Mouse (Mus musculus) stomach, postnatal 0 days (tissue): ENCODE data around the gene Mrpl58. TPM values are rescaled to one million over a fixed set of nuclear protein-coding genes. Genes with fewer than 3 reads are reported as not detected.
A peak's percentile ranks its signal among the peaks of the same experiment; 100 is the strongest.

Experiments used
- ATAC-seq: fragments of 200-750 bp; cut with Nextera tagmentation; 2 replicates; pipeline ENCODE4 v1.8.0; 2017; ENCODE audit not compliant: low FRiP score, low TSS enrichment
- DNase-seq: peaks from one replicate; pipeline ENCODE4 v3.0.0-alpha.2; 2016; ENCODE audit warnings: low spot score
- H3K27ac ChIP-seq: fragments of 300-500 bp; sonication (generic); replicated peaks from 2 replicates; pipeline ENCODE4 v1.5.1; 2014; ENCODE audit warnings: mild to moderate bottlenecking, control low read depth
- H3K27me3 ChIP-seq: fragments of 300-500 bp; sonication (generic); 2 replicates; pipeline ENCODE4 v1.6.1; 2014; ENCODE audit warnings: low read length; ENCODE audit not compliant: control insufficient read depth, insufficient read depth
- H3K36me3 ChIP-seq: fragments of 300-500 bp; sonication (generic); 2 replicates; pipeline ENCODE4 v1.6.1; 2014; ENCODE audit warnings: low read length, mixed read lengths; ENCODE audit not compliant: control insufficient read depth, insufficient read depth
- H3K4me1 ChIP-seq: fragments of 300-500 bp; sonication (generic); replicated peaks from 2 replicates; pipeline ENCODE4 v1.6.1; 2014; ENCODE audit warnings: antibody characterized with exemption; ENCODE audit not compliant: control insufficient read depth, insufficient read depth
- H3K4me2 ChIP-seq: fragments of 300-500 bp; sonication (generic); replicated peaks from 2 replicates; pipeline ENCODE4 v1.6.1; 2014; ENCODE audit warnings: low read depth, mild to moderate bottlenecking, control low read depth, moderate library complexity
- H3K4me3 ChIP-seq: fragments of 300-500 bp; sonication (generic); 2 replicates; pipeline ENCODE4 v1.5.1; 2014; ENCODE audit warnings: low read depth, low read length, control low read depth
- H3K9ac ChIP-seq: fragments of 300-500 bp; sonication (generic); 2 replicates; pipeline ENCODE4 v1.6.1; 2014; ENCODE audit warnings: mild to moderate bottlenecking, low read length, control low read depth, mixed read lengths
- H3K9me3 ChIP-seq: fragments of 300-500 bp; sonication (generic); 2 replicates; pipeline ENCODE4 v1.6.1; 2016; ENCODE audit warnings: low read length; ENCODE audit not compliant: control insufficient read depth
- CTCF ChIP-seq: IDR thresholded peaks from 2 replicates; pipeline ENCODE4 v1.5.1; 2016; ENCODE audit warnings: antibody characterized with exemption, low read depth, mild to moderate bottlenecking, moderate library complexity
- EP300 ChIP-seq: optimal IDR thresholded peaks from 2 replicates; pipeline ENCODE3; 2016; ENCODE audit warnings: antibody characterized with exemption
- WGBS: fragments of 180-500 bp; shearing (Covaris S2); extraction: QIAGEN DNeasy Blood & Tissue Kit; methylation state at CpG from one replicate; pipeline ENCODE4 v1.1.7; 2014; 5-methylcytosine and 5-hydroxymethylcytosine counted together
- polyA plus RNA-seq: library from polyadenylated mRNA; unstranded; fragments of >200 nt; fragmentation: Nextera tagmentation; extraction: Ambion mirVana; gene quantifications from 2 replicates; pipeline ENCODE4 v1.2.1, GENCODE M21; 2015

Mrpl58 gene
- polyA plus RNA-seq, 1 experiment from 2014 or later, result 144 TPM

- peak overlapping the region; percentile 56 for H3K4me3 ChIP-seq
- H3K27ac ChIP-seq, result peak overlapping the region; percentile 75
- whole genome bisulfite sequencing, result 40% methylated on average over 7 of the region's 7 CpGs
- no peaks in the 10 kb centered on the region; the same call in 1 of the 2 replicates for H3K27me3 ChIP-seq
- TF ChIP-seq CTCF (no peak), EP300 (no peak)
- H3K4me2 ChIP-seq, result peak overlapping the region; percentile 80
- ATAC-seq (no peak), DNase-seq (no peak)
- no peaks in the 10 kb centered on the region for H3K4me1 ChIP-seq
- no peaks in the 10 kb centered on the region for H3K36me3 ChIP-seq
- H3K9me3 ChIP-seq, result no peaks in the 10 kb centered on the region
- 0 out of 2 replicates have a peak overlapping the region, but pooled peaks have one; percentile 64 for H3K9ac ChIP-seq
Observed at GRCm38 (mm10) chr11:115366039-115366705, 37.4 kb upstream of the Mrpl58 start.

GRCm38 (mm10) chr11:115366706-115367394, 36.7 kb upstream of the Mrpl58 start:
- 4% methylated on average over 28 of the region's 28 CpGs for WGBS
- Histone ChIP-seq H3K9me3 (no peaks in the 10 kb centered on the region), H3K9ac (peak overlapping the region; percentile 64), H3K27me3 (no peaks in the 10 kb centered on the region; the same call in 1 of the 2 replicates), H3K4me3 (peak overlapping the region; percentile 56), H3K36me3 (no peaks in the 10 kb centered on the region), H3K27ac (peak overlapping the region; percentile 75), H3K4me1 (no peaks in the 10 kb centered on the region), H3K4me2 (peak overlapping the region; percentile 80)
- DNase-seq (peak; percentile 78), ATAC-seq (peak; percentile 33)
- TF ChIP-seq CTCF (no peak), EP300 (no peak)

GRCm38 (mm10) chr11:115367395-115367944, 36.1 kb upstream of the Mrpl58 start, which contains the start of gene Hid1:
Gene Hid1, minus strand, starts transcription at chr11:115367756.
- Histone ChIP-seq H3K4me3 (peak within 1 kb of the TSS; percentile 56), H3K4me1 (no peaks in the 10 kb centered on the region), H3K9me3 (no peaks in the 10 kb centered on the region), H3K4me2 (peak within 1 kb of the TSS; percentile 80), H3K27me3 (no peaks in the 10 kb centered on the region; the same call in 1 of the 2 replicates), H3K27ac (peak within 1 kb of the TSS; percentile 75), H3K36me3 (no peaks in the 10 kb centered on the region), H3K9ac (peak within 1 kb of the TSS; percentile 64)
- no peak for TF ChIP-seq CTCF
- TF ChIP-seq EP300, result no peak
- peak; percentile 94 for DNase-seq
- under 1% methylated on average over 37 of the region's 39 CpGs for WGBS
- ATAC-seq, result peak; percentile 81

- Histone ChIP-seq H3K4me3 (no peak overlapping the region), H3K9me3 (no peaks in the 10 kb centered on the region), H3K4me1 (no peaks in the 10 kb centered on the region), H3K4me2 (no peak overlapping the region), H3K27me3 (no peaks in the 10 kb centered on the region; the same call in 1 of the 2 replicates), H3K9ac (no peak overlapping the region), H3K36me3 (no peaks in the 10 kb centered on the region), H3K27ac (no peak overlapping the region)
- WGBS, result 53% methylated on average over 7 of the region's 7 CpGs
- no peak for DNase-seq
- TF ChIP-seq CTCF, result no peak
- no peak for ATAC-seq
Observed at GRCm38 (mm10) chr11:115370368-115370767, 33.2 kb upstream of the Mrpl58 start.

GRCm38 (mm10) chr11:115371354-115371753, 32.2 kb upstream of the Mrpl58 start:
- no peak overlapping the region for H3K4me3 ChIP-seq
- no peak for TF ChIP-seq CTCF
- TF ChIP-seq EP300, result no peak

More at GRCm38 (mm10) chr11:115371354-115371753, 32.2 kb upstream of the Mrpl58 start:
- no peaks in the 10 kb centered on the region for H3K36me3 ChIP-seq
- ATAC-seq (no peak), DNase-seq (no peak)
- H3K4me2 ChIP-seq, result no peak overlapping the region
- no peaks in the 10 kb centered on the region for H3K4me1 ChIP-seq
- WGBS, result 64% methylated on average over 8 of the region's 8 CpGs
- H3K9ac ChIP-seq, result no peak overlapping the region
- H3K27me3 ChIP-seq, result no peaks in the 10 kb centered on the region; the same call in 1 of the 2 replicates
- H3K9me3 ChIP-seq, result no peaks in the 10 kb centered on the region
- no peak overlapping the region for H3K27ac ChIP-seq
